Mouse (Mus musculus) cortical plate, adult 2 months (tissue): ENCODE data around the gene Klhl35.

Experiments used
- CTCF ChIP-seq: fragments of 200-500 bp; IDR thresholded peaks from 2 replicates; pipeline ENCODE4 v1.5.1; 2011; ENCODE audit warnings: mild to moderate bottlenecking, control low read depth, low read length; ENCODE audit not compliant: insufficient read depth; ENCODE audit errors: extremely low read depth
- POLR2A ChIP-seq: fragments of 200-500 bp; IDR thresholded peaks from 2 replicates; pipeline ENCODE4 v1.6.1; 2011; ENCODE audit warnings: mild to moderate bottlenecking, low read length, control low read depth; ENCODE audit not compliant: insufficient read depth; ENCODE audit errors: extremely low read depth

DNA sequence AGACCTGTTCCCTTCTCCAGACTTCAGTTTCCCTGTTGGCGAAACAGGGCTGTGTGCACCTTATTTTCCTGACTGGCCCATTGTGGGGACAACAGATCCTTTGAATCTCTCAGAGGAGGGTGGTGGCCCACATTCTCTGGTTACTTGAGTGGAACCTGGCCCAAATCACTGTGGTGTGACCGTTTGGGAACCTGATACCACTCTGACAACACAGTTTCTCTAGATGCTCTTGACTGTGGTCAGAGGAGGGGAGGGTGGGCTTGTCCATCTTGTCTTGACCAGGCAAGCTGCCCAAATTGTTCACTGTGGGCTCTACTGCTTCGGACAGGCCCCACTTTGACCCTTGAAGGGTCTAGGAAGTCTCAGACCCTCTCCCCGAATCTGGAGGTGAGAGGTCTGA is 11.8 kb upstream of the Klhl35 start:
- TF ChIP-seq CTCF (no peak), POLR2A (no peak)
